Mouse (Mus musculus) layer of hippocampus, adult 2 months (tissue): ENCODE data around the gene Tm2d3. TPM values are rescaled to one million over a fixed set of nuclear protein-coding genes. Genes with fewer than 3 reads are reported as not detected.
A peak's percentile ranks its signal among the peaks of the same experiment; 100 is the strongest.

Experiments
- DNase-seq, 2 experiments: peaks; one replicate each; pipeline ENCODE4 v3.0.0; 2022; ENCODE audit warnings: low spot score in 2 of 2
- H3K27ac ChIP-seq: fragments of 200-600 bp; 2 replicates; pipeline ENCODE4 v1.8.1; 2022
- H3K4me3 ChIP-seq: fragments of 200-600 bp; 2 replicates; pipeline ENCODE4 v1.8.1; 2022; ENCODE audit warnings: mild to moderate bottlenecking
- CTCF ChIP-seq: fragments of 200-600 bp; conservative IDR thresholded peaks from 2 replicates; pipeline ENCODE4 v1.8.1; 2022; ENCODE audit warnings: antibody characterized with exemption, mild to moderate bottlenecking, moderate library complexity
- total RNA-seq, 2 experiments: library from RNA; stranded (reverse); gene quantifications; 2 replicates each; pipeline ENCODE4 v1.2.3; 2021

Tm2d3 gene
- total RNA-seq, 2 experiments from 2014 or later = 41.3 to 48.2 TPM

DNA sequence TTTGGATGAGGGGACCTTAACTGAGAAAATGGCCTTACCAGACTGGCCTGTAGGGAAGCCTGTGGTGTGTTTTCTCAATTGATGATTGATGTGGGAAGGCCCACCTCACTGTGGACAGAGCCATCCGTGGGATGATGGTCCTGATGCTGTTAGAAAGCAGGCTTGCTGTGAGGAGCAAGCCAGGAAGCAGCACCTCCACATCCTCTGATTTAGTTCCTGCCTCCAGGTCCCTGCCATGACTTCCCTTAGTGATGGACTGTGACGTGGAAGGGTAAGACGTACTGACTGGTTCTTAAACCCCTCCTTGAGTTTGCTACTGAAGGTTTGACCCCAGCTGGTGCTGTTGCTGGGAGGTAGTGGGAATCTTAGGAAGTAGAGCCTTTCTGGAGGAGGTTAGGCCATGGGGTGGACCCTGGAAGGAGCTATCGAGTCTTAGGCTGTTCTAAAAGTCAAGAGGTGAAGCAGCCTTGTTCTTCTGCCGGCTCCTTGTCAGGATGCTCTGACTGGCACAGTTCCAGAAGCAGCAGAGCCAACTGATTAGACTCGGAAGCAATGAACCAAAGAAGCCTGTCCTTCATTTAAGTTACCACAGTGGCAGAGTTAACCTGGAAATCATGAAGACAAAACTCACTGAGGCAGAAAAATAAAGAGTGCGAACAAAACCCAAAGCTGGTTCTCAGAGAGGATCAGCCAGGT is 11.9 kb upstream of the Tm2d3 start:
- DNase-seq = no peak
- TF ChIP-seq CTCF = no peak
- H3K4me3 ChIP-seq = no peak overlapping the region
- no peak overlapping the region for H3K27ac ChIP-seq

DNA sequence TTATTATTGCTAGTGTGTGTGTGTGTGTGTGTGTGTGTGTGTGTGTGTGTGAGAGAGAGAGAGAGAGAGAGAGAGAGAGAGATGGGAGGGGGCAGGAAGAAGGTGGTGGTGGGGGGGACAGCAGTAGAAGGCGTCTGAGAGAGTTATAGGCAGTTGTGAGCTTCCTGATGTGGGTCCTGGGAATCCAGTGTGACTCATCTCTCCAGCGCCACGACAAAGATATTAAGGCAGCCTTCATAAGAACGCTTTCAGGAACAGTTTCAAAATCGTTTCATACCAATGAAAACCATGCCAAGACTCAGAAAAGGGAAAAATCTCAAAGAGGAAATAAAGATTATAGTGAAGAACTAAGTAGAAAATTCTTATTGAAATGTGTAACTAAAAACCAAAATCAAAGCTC is 9.8 kb upstream of the Tm2d3 start:
- Histone ChIP-seq H3K4me3 (no peak overlapping the region), H3K27ac (no peak overlapping the region)
- no peak for TF ChIP-seq CTCF
- no peak for DNase-seq

DNA sequence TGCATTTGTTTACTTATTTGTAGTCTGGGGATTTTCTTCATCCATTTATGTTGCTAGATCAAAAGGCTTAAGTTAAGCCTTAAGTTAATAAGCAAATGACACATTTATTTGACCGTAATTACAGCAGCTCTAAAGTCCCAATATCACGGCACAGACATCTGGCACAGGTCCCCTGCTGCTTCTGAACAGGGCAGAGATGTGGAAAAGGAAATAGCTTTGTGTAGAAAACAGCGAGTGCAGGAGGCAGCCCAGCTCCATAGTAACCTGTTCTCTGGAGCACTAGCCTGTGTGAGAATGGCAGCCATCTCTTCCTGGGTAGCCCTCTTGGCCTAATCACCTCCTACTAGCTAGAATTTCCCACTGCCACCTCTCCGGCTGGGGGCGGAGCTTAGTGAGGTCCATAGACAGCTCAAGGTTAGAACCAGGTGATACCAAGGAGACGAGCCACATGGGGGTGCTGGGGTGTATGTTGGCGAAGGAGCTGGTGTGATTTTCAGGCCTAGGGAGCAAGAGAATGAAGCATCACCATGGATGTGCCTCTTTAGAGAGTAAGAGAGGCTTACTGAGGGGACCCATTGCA is 6.6 kb upstream of the Tm2d3 start:
- TF ChIP-seq CTCF = no peak
- DNase-seq = no peak
- H3K27ac ChIP-seq = no peak overlapping the region
- no peak overlapping the region for H3K4me3 ChIP-seq

DNA sequence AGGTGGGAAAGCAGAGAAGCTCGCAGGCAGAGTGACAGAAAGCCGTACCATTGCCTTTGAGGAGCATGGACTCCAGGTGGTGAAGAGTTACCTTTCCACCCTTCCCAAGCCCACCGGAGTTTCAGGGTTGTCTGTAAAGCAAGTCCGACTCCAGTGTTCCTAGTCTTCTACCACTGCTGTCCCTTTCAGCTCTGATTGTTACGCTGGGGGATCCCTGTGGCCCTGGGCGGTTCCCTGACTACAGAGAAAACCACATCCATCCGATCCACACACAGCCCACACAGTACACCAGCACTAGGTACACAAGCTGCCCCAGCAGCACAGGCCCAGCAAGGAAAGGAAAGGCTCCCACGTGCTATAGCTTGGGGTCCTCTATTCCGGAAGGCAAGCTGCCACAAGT is 4.3 kb upstream of the Tm2d3 start:
- Histone ChIP-seq H3K27ac (no peak overlapping the region), H3K4me3 (no peak overlapping the region)
- DNase-seq = no peak
- no peak for TF ChIP-seq CTCF

DNA sequence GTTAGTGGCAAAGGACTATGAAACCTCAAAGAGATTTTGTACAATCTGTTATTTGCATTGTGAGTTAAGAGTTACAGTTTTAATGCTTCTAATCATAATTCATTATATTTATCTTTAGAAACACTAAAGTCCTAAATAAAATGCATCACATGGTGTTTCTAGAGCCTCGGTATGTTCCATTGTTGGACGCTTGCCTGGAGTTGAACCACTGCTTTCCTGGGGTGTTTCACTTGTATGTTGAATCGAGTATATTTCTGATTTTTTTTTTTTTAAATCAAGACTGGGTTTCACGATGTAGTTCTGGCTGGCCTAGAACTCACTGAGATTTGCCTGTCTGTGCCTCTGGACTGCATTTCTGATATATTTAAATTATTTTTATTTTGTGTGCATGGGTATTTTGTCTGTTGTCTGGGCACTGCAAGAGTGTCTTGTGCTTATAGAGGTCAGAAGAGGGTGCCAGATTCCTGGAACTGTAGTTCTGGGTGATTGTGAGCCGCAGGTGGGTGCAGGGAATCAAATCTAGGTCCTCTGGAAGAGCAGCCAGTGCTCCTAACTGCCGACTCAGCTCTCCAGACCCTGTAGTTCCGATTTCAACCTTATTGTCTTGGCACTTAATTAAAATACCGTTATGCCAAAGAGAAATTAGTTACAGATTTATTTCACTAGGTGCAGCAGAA is 1.1 kb downstream of the Tm2d3 start:
- no peak for TF ChIP-seq CTCF
- DNase-seq = no peak
- Histone ChIP-seq H3K27ac (no peak overlapping the region), H3K4me3 (no peak overlapping the region)

DNA sequence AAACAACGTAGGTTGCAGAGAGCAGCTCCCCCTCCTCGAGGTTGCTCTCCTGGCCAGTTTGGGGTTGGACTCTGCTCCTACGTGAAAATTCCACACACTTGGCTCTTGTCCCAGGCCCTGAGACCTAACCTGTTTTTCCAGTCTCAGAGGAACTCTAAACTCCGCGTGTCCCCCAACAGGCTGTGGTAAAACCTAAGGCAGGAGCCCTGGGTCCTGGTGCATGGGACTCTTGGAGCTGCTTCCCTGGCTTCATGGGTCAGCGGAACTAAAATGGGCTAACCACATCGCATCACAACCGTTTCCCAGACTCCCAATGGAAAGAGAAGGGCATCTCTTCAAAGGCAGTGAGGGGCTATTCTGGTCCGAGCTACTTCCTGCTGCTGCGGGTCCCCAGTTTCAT is 1.9 kb downstream of the Tm2d3 start:
- no peak for DNase-seq
- peak overlapping the region; percentile 77 for H3K4me3 ChIP-seq
- peak overlapping the region; percentile 90 for H3K27ac ChIP-seq
- no peak for TF ChIP-seq CTCF

DNA sequence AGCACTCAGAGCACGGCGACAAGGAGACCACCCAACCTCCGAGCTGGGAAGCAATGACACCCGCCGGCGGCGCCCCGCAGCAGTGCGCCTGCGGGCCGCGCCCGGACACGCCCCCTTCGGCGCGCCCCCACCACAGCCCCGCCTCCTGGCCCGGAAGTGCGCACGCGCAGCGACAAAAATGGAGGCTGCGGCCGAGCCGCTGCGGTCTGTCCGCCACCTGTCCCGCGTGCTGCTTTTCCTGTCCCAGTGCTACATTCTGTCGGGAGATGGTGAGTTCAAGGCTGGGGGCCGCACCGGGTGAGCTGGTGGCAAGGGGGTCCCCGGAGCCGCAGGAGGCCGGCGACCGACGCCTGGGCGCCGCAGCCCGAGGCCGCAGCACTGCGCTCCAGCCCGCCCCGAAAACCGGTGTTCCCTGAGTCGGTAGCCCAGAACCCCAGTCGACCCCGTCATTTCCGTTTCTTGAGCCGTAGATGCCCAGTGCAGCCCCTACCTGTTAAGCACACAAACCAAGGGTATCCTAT is 2.4 kb downstream of the Tm2d3 start:
- DNase-seq = peak; percentile 86 to 90
- peak; percentile 31 for TF ChIP-seq CTCF
- H3K4me3 ChIP-seq = peak overlapping the region; percentile 77
- H3K27ac ChIP-seq = peak overlapping the region; percentile 90

DNA sequence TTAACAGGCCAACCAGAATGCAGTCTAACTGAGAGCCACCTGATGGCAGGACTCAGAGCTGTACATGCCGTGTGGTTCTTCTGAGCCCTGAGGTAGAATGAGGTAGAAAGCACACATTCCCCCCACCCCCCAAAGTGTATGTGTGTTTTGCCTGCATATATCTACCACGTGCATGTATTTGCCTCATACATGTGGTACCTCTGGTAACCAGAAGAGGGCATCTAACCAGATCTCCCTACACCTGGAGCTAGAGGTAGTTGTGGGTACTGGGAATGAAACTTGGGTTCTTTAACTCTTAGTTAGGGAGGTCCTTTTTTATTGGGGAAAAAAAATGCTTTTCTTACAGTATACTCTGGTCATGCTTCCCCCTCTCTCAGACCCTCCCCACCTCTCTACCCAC is 5.5 kb downstream of the Tm2d3 start:
- TF ChIP-seq CTCF = peak; percentile 73
- peak in 1 of 2 experiments; percentile 20 for DNase-seq

DNA sequence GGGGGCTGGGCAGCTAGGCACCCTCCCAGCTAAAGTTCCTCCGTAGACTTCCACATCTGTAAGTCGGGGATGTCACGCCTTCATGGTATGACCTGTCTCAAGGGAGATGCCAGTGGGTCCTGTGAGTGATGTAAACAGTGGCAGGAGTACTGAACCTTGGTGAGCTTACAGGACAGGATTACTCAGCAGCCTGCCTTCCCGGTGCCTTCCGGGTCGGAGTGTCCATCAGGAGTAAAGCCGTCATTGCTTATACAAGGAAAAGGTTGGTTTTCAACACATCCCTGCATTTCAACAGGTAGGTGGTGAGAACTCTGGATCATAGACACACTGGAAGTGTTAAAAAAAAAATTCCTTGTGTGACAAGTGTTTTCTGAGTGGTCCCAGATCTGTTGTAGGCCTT is 11.1 kb downstream of the Tm2d3 start:
- TF ChIP-seq CTCF = no peak
- no peak overlapping the region for H3K4me3 ChIP-seq
- no peak overlapping the region for H3K27ac ChIP-seq
- DNase-seq = no peak

More for the DNA sequence above, 5.5 kb downstream of the Tm2d3 start:
- Histone ChIP-seq H3K4me3 (no peak overlapping the region), H3K27ac (no peak overlapping the region)

DNA sequence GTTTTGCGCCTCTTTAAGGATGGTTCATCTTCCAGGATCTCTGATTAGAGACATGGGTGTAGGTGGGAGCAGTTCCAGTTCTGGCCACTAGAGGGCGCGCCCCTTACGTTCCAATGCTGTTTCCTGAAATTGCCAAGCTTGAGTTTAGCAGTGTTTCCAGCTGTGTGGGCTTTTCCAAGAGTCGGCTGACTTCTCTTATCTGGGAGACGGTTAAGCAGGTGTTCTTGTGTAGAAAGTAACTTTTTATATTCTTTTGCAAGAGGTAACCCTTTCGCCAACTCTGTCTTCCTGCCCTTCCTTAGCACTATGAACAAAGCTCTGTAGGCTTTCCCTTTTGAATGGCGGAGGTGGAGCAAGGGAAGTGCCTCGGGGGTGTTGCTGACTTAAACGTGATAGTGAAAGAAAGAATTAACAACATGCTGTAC is 13.9 kb downstream of the Tm2d3 start:
- TF ChIP-seq CTCF = peak; percentile 96
- peak; percentile 63 to 82 for DNase-seq
- H3K27ac ChIP-seq = no peak overlapping the region
- no peak overlapping the region; the same call in 1 of the 2 replicates for H3K4me3 ChIP-seq

DNA sequence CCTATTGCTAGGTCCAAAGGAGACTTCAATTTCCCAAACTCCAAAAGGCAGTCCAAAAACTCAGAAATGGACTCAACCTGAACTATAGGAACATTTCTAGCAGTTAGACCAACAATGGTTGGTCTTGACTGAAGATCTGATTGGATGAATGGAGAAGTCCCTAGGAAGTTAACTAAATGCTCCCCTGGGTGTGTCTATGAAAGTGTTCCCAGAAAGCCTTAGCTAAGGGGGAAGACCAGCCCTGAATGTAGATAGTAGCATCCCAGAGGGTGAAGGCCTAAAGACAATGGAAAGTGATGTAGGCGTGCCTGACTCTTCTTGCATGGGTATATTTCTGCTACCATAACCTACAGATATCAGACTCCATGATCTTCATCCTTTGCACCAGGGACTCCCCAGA is 17.5 kb downstream of the Tm2d3 start:
- no peak overlapping the region for H3K4me3 ChIP-seq
- no peak overlapping the region for H3K27ac ChIP-seq
- TF ChIP-seq CTCF = no peak
- no peak for DNase-seq

DNA sequence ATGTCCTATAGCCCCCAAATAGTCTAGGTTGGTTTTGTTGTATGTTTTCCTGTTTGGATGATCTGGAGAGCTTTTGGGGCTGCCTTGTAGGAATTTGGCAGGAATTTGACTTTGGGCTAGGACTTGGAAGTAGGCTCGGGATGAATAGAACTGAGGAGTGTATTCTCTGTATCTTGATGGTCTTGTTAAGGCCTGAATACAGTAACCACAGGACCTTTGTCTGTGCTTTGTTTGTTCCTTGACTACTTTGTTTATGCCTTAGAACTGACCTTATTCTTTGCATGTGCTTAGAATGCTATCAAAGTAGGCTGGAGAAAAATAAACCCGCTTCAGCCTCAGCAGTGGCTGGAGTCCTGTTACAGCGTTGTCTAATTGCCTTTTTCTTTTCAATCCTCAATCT is 19.3 kb downstream of the Tm2d3 start:
- Histone ChIP-seq H3K27ac (no peak overlapping the region), H3K4me3 (no peak overlapping the region)
- no peak for DNase-seq
- no peak for TF ChIP-seq CTCF

DNA sequence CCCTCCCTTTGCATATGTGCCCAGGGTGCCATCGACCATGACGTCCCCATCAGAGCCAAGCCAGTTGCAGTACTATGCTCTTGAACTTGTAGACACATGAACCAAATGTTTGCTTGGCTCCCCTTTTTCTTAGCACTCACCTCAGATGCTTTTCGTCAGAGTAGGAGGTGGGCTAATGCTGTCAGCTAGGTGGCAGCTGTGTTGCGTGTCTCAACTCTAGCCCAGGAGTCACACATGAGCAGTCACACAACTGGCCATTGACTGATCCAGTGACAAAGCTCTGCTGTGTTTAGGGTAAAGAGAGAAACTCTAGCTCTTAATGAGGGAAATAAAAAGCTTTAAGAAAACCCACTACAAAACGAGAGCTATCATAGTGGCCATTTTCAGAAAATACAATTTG is 22.8 kb downstream of the Tm2d3 start:
- Histone ChIP-seq H3K4me3 (no peak overlapping the region), H3K27ac (no peak overlapping the region)
- peak; percentile 16; the same call in 1 of the 2 replicates for TF ChIP-seq CTCF
- no peak for DNase-seq
